17 mouse cellular contexts compared by ENCODE assay signal in the genomic region with DNA sequence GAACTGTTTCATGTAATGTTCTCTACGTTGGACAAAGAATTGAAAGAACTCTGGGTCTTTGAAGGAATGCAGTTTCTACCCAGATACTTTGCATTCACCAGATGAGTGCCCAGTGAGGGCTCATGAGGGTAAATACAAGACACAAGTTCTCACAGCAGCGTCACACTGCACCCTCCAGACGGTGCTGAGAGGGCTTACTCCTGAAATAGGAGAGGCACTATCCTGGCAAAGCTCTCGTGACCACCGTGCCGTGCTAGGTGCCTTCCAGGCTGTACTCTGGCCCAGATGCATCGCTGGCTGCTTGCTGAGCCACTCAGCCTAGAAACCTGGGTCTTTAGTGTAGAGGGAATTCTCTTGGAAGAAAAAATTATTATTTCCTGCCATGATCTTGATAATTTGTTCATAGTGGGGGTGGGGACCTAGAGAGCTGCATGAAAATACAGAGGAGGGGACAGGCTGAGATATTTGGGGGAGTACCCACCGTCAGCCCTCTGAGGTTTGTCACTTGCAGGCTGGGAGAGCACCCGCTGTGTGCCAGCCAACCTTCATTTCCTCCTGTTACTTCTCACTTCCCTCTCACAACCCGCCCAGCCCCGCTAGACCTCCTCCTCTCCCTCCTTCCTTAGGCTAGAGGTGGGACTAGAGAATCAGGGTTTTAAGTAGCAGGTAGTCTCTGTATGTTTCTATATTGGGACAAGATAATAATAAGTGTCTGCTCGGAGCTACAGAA.
DNase-seq lines count a peak whose midpoint lies in the region; ATAC-seq and TF ChIP-seq lines count a peak whose summit lies in the region.
"Had no signal": no experiment of that assay in that cellular context is flagged by ENCODE, and none has a peak within 500 bp of the region (broad histone marks: within the 10 kb centered on the region; RNA-seq: fewer than 3 reads in every experiment).

No protein-coding gene starts in this region.

- no peak for DNase-seq in forebrain, postnatal 0 days
- DNase-seq in thymus, postnatal 4 days: peak; percentile 21
- DNase-seq in thymus, adult 18-20 months: no peak
- no peak for DNase-seq in left cerebral cortex, adult 11 months (ENCODE audit: low spot score)
- no peak for DNase-seq in yolk sac, embryonic 10.5 days (ENCODE audit: low spot score)
- DNase-seq: cerebellum, postnatal 14 days; midbrain, embryonic 14.5 days; thymus, postnatal 25 days had no signal

- no peak overlapping the region for H3K27ac ChIP-seq in forebrain, postnatal 0 days (ENCODE audit: low read depth, low read length)
- no peak overlapping the region for H3K27ac ChIP-seq in forebrain, embryonic 12.5 days
- H3K27ac ChIP-seq: hindbrain, embryonic 13.5 days; intestine, embryonic 15.5 days; layer of hippocampus, adult 2 months; left cerebral cortex, adult 2 months; limb, embryonic 13.5 days; liver, embryonic 14.5 days had no signal

- WGBS in forebrain, postnatal 0 days: 78% methylated on average over 12 of the region's 12 CpGs
- WGBS in forebrain, embryonic 12.5 days: 82% methylated on average over 12 of the region's 12 CpGs

- no peaks in the 10 kb centered on the region for H3K9me3 ChIP-seq in forebrain, postnatal 0 days (ENCODE audit: low read length)
- no peaks in the 10 kb centered on the region for H3K9me3 ChIP-seq in forebrain, embryonic 12.5 days
- H3K9me3 ChIP-seq: hindbrain, embryonic 13.5 days; intestine, embryonic 15.5 days; limb, embryonic 13.5 days had no signal

- no peak for TF ChIP-seq CTCF in forebrain, postnatal 0 days (IDR thresholded peaks at IDR 0.05; ENCODE audit: low read depth)

- no peak overlapping the region for H3K4me3 ChIP-seq in forebrain, postnatal 0 days (ENCODE audit: low read depth, low read length)
- no peak overlapping the region for H3K4me3 ChIP-seq in forebrain, embryonic 12.5 days (replicated peaks)
- H3K4me3 ChIP-seq: hindbrain, embryonic 13.5 days; intestine, embryonic 15.5 days; layer of hippocampus, adult 2 months; left cerebral cortex, adult 2 months; limb, embryonic 13.5 days had no signal

- peak; percentile 20; the same call in 1 of the 2 replicates for ATAC-seq in forebrain, postnatal 0 days
- no peak for ATAC-seq in forebrain, embryonic 12.5 days (ENCODE audit: low FRiP score)
- ATAC-seq in monocyte, adult 5-6 weeks (replicated peaks; ENCODE audit: insufficient number of reproducible peaks, low FRiP score, low TSS enrichment, poor library complexity, severe bottlenecking): peak; percentile 50; the same call in 1 of the 2 replicates
- ATAC-seq in megakaryocyte-erythroid progenitor cell, adult 5-6 weeks (replicated peaks; ENCODE audit: low FRiP score, low TSS enrichment, poor library complexity, severe bottlenecking): no peak
- ATAC-seq: intestine, embryonic 15.5 days had no signal

- no peak overlapping the region for H3K4me2 ChIP-seq in forebrain, postnatal 0 days (ENCODE audit: low read depth)
- H3K4me2 ChIP-seq in forebrain, embryonic 12.5 days: no peak overlapping the region
- H3K4me2 ChIP-seq: hindbrain, embryonic 13.5 days; intestine, embryonic 15.5 days; limb, embryonic 13.5 days had no signal

- no peak overlapping the region for H3K9ac ChIP-seq in forebrain, postnatal 0 days
- H3K9ac ChIP-seq in forebrain, embryonic 12.5 days: no peak overlapping the region
- H3K9ac ChIP-seq: hindbrain, embryonic 13.5 days; intestine, embryonic 15.5 days; limb, embryonic 13.5 days; liver, embryonic 14.5 days had no signal

- no peaks in the 10 kb centered on the region for H3K27me3 ChIP-seq in forebrain, postnatal 0 days (ENCODE audit: insufficient read depth, low read length)
- no peaks in the 10 kb centered on the region for H3K27me3 ChIP-seq in forebrain, embryonic 12.5 days
- H3K27me3 ChIP-seq: hindbrain, embryonic 13.5 days; intestine, embryonic 15.5 days; limb, embryonic 13.5 days had no signal

- H3K4me1 ChIP-seq in forebrain, postnatal 0 days (ENCODE audit: insufficient read depth): no peaks in the 10 kb centered on the region
- H3K4me1 ChIP-seq in forebrain, embryonic 12.5 days: no peaks in the 10 kb centered on the region
- H3K4me1 ChIP-seq: hindbrain, embryonic 13.5 days; intestine, embryonic 15.5 days; limb, embryonic 13.5 days had no signal

- peaks cover 11% of the 10 kb centered on the region; the same call in 1 of the 2 replicates for H3K36me3 ChIP-seq in forebrain, postnatal 0 days (ENCODE audit: insufficient read depth)
- peaks cover 46% of the 10 kb centered on the region for H3K36me3 ChIP-seq in forebrain, embryonic 12.5 days (replicated peaks)

Comparison
In these comparisons a context has a peak if more than half of its experiments do, and no peak if none do; other contexts are left out.
1. ATAC-seq: peak in forebrain, postnatal 0 days (single experiment) and monocyte, adult 5-6 weeks (single experiment); none in forebrain, embryonic 12.5 days (single experiment) and megakaryocyte-erythroid progenitor cell, adult 5-6 weeks (single experiment).